Comparison of ENCODE assay signal across 10 mouse cellular contexts in genomic region chr17:4296521-4297155, GRCm38 (mm10).
DNase-seq lines count a peak whose midpoint lies in the region; ATAC-seq and TF ChIP-seq lines count a peak whose summit lies in the region.
"Had no signal": no experiment of that assay in that cellular context is flagged by ENCODE, and none has a peak within 500 bp of the region (broad histone marks: within the 10 kb centered on the region; RNA-seq: fewer than 3 reads in every experiment).

No protein-coding gene starts in this region.

- H3K4me3 ChIP-seq in kidney, adult 2 months (ENCODE audit: insufficient read depth, low read depth, low read length), result no peak overlapping the region
- H3K4me3 ChIP-seq in kidney, embryonic 15.5 days (replicated peaks), result no peak overlapping the region
- H3K4me3 ChIP-seq: embryonic facial prominence, embryonic 12.5 days had no signal

- ATAC-seq in kidney, embryonic 15.5 days (replicated peaks; ENCODE audit: low FRiP score), result no peak
- no peak for ATAC-seq in CD4-positive, CD25-positive, alpha-beta regulatory T cell, adult 4 months
- ATAC-seq: liver, postnatal 0 days had no signal

- no peak overlapping the region for H3K4me2 ChIP-seq in kidney, embryonic 15.5 days
- H3K4me2 ChIP-seq: embryonic facial prominence, embryonic 12.5 days had no signal

- no peak overlapping the region for H3K9ac ChIP-seq in kidney, embryonic 15.5 days
- H3K9ac ChIP-seq: embryonic facial prominence, embryonic 12.5 days; liver, postnatal 0 days had no signal

- no peak overlapping the region for H3K27ac ChIP-seq in kidney, adult 2 months (ENCODE audit: insufficient read depth, low read depth, low read length)
- H3K27ac ChIP-seq in kidney, embryonic 15.5 days, result no peak overlapping the region
- H3K27ac ChIP-seq: embryonic facial prominence, embryonic 12.5 days had no signal

- no peak for TF ChIP-seq POLR2A in kidney, adult 2 months (IDR thresholded peaks at IDR 0.05; ENCODE audit: low read depth, low read length)

- WGBS in kidney, adult 2 months, result 66% methylated on average over 6 of the region's 6 CpGs
- 85% methylated on average over 6 of the region's 6 CpGs for WGBS in kidney, embryonic 15.5 days

- H3K36me3 ChIP-seq in kidney, adult 2 months (ENCODE audit: control insufficient read depth, insufficient read depth, low read length), result no peaks in the 10 kb centered on the region
- no peaks in the 10 kb centered on the region for H3K36me3 ChIP-seq in kidney, embryonic 15.5 days
- H3K36me3 ChIP-seq: embryonic facial prominence, embryonic 12.5 days had no signal

- H3K9me3 ChIP-seq in kidney, embryonic 15.5 days (replicated peaks), result no peaks in the 10 kb centered on the region
- H3K9me3 ChIP-seq: embryonic facial prominence, embryonic 12.5 days had no signal

- H3K27me3 ChIP-seq in kidney, adult 2 months (replicated peaks; ENCODE audit: control insufficient read depth, insufficient read depth, low read length), result no peaks in the 10 kb centered on the region
- no peaks in the 10 kb centered on the region for H3K27me3 ChIP-seq in kidney, embryonic 15.5 days
- H3K27me3 ChIP-seq: embryonic facial prominence, embryonic 12.5 days had no signal

- TF ChIP-seq CTCF in kidney, adult 2 months (conservative IDR thresholded peaks at IDR 0.05; ENCODE audit: insufficient read depth, insufficient read length, low read depth, low read length), result no peak

- H3K4me1 ChIP-seq in kidney, adult 2 months (ENCODE audit: control insufficient read depth, insufficient read depth, low read length), result peaks cover 4% of the 10 kb centered on the region
- H3K4me1 ChIP-seq in kidney, embryonic 15.5 days, result no peaks in the 10 kb centered on the region
- H3K4me1 ChIP-seq: embryonic facial prominence, embryonic 12.5 days had no signal

- peak; percentile 17 for DNase-seq in adrenal gland, postnatal 14 days
- no peak for DNase-seq in adrenal gland, adult 18-20 months (ENCODE audit: low spot score in 2 of 2)
- peak; percentile 40 for DNase-seq in kidney, adult 2 months
- peak; percentile 23 for DNase-seq in cerebellum, adult 9-11 months
- DNase-seq in layer of hippocampus, postnatal 14 days (ENCODE audit: low spot score in 2 of 2), result peak; percentile 18 to 23
- DNase-seq in left cerebral cortex, adult 11 months (ENCODE audit: low spot score), result no peak
- DNase-seq: liver, postnatal 0 days had no signal

Comparison
In these comparisons a context has a peak if more than half of its experiments do, and no peak if none do; other contexts are left out.
1. DNase-seq: peak in adrenal gland, postnatal 14 days (single experiment), kidney, adult 2 months (single experiment), cerebellum, adult 9-11 months (single experiment) and layer of hippocampus, postnatal 14 days (2 of 2); none in adrenal gland, adult 18-20 months (0 of 2) and left cerebral cortex, adult 11 months (single experiment).